Mouse (Mus musculus) liver, adult 2 months (tissue): ENCODE data around the gene Nudt6.

Source experiments
- CTCF ChIP-seq: fragments of 200-500 bp; IDR thresholded peaks from 2 replicates; pipeline ENCODE4 v1.5.1; 2011; ENCODE audit warnings: low read depth, low read length, control low read depth
- POLR2A ChIP-seq: fragments of 200-500 bp; IDR thresholded peaks from 2 replicates; pipeline ENCODE4 v1.6.1; 2011; ENCODE audit warnings: low read length, control low read depth; ENCODE audit not compliant: insufficient read depth; ENCODE audit errors: extremely low read depth

DNA sequence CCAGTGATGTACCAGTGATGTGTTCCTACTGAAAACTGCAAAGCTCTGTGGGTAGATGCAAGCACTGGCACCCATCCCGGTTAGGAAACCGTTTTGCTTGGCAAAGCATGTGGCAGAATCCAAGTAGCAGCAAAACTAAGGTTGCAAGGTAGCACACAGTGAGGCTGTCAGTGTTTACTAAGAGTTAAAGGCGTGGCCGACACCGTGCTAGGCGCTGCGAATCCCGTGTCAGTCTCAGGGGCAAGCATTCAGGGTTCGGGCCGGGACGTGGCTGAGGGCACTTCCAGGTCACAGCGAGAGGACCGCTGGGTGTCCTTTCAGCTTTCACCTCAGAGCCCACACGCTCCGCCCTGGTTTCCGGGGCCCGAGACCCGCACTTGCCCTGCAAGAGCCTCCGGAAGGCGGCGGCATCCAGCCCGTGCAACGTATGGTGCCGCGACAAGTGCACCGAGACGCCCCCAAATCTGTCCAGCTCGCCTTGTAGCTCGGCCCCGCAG, 1.0 kb downstream of the Nudt6 start:
- no peak for TF ChIP-seq CTCF
- TF ChIP-seq POLR2A: no peak
